Mouse (Mus musculus): Measurements from ENCODE around the gene Grb2. TPM values are rescaled to one million over a fixed set of nuclear protein-coding genes. Genes with fewer than 3 reads are reported as not detected.

Grb2 gene
- polyA plus RNA-seq, 1 experiment = 42.6 TPM

DNA sequence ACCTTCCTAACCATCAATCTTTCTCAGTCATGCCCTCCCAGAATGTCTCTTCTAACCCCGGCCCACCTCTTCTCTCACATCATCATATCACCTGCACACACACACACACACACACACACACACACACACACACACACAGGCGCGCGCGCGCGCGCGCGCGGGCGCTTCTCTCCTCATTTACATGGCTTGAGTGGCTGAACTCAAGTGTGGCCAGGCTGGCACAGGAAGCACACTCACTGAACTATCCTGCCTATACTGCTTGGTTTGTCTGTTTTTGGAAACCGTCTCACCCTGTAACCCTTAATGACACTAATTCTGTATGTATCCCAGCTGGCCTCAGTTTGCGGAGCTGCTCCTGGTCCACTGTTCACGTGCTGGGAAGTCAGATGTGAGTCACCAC is 107.7 kb downstream of the Grb2 start:
- Histone ChIP-seq H3K36me3 (ENCODE audit: control insufficient read depth, insufficient read depth, low read length) (no peaks in the 10 kb centered on the region), H3K27ac (ENCODE audit: insufficient read depth, low read depth, low read length) (no peak overlapping the region), H3K4me1 (ENCODE audit: control insufficient read depth, insufficient read depth, low read length) (peaks cover 6% of the 10 kb centered on the region; the same call in 1 of the 2 replicates), H3K4me3 (ENCODE audit: insufficient read depth, low read depth, low read length) (no peak overlapping the region), H3K27me3 (replicated peaks; ENCODE audit: control insufficient read depth, insufficient read depth, low read length) (no peaks in the 10 kb centered on the region)
- WGBS = 89% methylated on average over 15 of the region's 15 CpGs
- no peak for TF ChIP-seq CTCF (conservative IDR thresholded peaks at IDR 0.05; ENCODE audit: insufficient read depth, insufficient read length, low read depth, low read length)
- TF ChIP-seq POLR2A (IDR thresholded peaks at IDR 0.05; ENCODE audit: low read depth, low read length) = no peak
- no peak for DNase-seq

DNA sequence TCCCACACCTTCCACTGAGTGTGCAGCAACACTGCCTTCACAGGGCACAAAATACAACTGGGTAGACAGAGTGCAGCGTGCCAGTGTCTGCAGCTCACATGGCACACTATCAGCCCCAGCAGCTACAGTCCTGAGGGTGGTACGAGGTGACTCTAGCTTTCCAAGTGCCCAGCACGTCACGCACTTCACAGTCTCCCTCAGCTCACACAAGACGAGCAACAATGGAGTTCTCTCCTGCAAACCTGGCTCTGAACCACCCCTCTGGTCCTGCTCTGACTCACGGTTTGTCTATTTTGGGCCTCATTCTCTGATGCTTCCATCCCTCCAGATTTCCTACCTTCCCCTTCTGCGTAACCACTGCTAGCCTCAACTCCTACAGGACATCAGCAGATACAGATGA is 108.7 kb downstream of the Grb2 start:
- Histone ChIP-seq H3K4me1 (ENCODE audit: control insufficient read depth, insufficient read depth, low read length) (peaks cover 6% of the 10 kb centered on the region; the same call in 1 of the 2 replicates), H3K27me3 (replicated peaks; ENCODE audit: control insufficient read depth, insufficient read depth, low read length) (no peaks in the 10 kb centered on the region), H3K27ac (ENCODE audit: insufficient read depth, low read depth, low read length) (no peak overlapping the region), H3K36me3 (ENCODE audit: control insufficient read depth, insufficient read depth, low read length) (no peaks in the 10 kb centered on the region), H3K4me3 (ENCODE audit: insufficient read depth, low read depth, low read length) (no peak overlapping the region)
- no peak for DNase-seq
- no peak for TF ChIP-seq POLR2A (IDR thresholded peaks at IDR 0.05; ENCODE audit: low read depth, low read length)
- no peak for TF ChIP-seq CTCF (conservative IDR thresholded peaks at IDR 0.05; ENCODE audit: insufficient read depth, insufficient read length, low read depth, low read length)
- 91% methylated on average over 7 of the region's 7 CpGs for WGBS

DNA sequence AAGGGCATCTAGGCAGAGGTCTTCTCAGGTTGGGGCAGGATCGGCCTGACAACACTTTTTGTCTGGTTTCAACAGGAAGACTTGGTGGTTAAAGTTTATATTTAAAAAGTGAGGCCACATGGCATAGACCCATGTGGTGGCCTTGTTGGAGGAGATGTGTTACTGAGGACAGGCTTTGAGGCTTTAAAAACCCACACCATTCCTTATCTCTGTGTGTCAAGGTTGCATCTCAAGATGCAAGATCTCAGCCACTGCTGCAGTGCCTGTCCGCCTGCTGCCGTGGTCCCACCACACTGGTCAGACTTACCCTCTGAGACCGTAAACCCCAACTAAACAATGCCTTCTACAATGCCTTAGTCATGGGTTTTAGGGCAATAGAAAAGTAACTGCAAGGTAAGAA is 110.1 kb downstream of the Grb2 start:
- no peak for TF ChIP-seq CTCF (conservative IDR thresholded peaks at IDR 0.05; ENCODE audit: insufficient read depth, insufficient read length, low read depth, low read length)
- TF ChIP-seq POLR2A (IDR thresholded peaks at IDR 0.05; ENCODE audit: low read depth, low read length) = no peak
- 94% methylated on average over 4 of the region's 4 CpGs for WGBS
- no peaks in the 10 kb centered on the region for H3K36me3 ChIP-seq (ENCODE audit: control insufficient read depth, insufficient read depth, low read length)
- no peaks in the 10 kb centered on the region for H3K27me3 ChIP-seq (replicated peaks; ENCODE audit: control insufficient read depth, insufficient read depth, low read length)
- peaks cover 6% of the 10 kb centered on the region; the same call in 1 of the 2 replicates for H3K4me1 ChIP-seq (ENCODE audit: control insufficient read depth, insufficient read depth, low read length)
- DNase-seq = no peak
- no peak overlapping the region for H3K27ac ChIP-seq (ENCODE audit: insufficient read depth, low read depth, low read length)
- H3K4me3 ChIP-seq (ENCODE audit: insufficient read depth, low read depth, low read length) = no peak overlapping the region

DNA sequence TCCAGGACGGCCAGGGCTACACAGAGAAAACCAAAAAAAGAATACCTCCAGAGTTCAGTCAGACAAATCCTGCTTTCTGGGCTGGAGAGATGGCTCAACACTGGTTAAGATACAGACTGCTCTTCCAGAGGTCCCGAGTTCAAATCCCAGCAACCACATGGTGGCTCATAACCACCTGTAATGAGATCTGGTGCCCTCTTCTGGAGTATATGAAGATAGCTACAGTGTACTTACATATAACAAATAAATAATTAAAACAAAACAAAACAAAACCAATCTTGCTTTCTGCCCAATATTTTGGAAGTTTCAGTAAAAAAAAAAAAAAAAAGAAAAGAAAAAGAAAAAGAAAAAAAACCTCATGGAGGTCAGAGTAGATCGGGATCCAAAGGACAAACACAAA is 113.2 kb downstream of the Grb2 start:
- H3K36me3 ChIP-seq (ENCODE audit: control insufficient read depth, insufficient read depth, low read length) = no peaks in the 10 kb centered on the region
- no peak overlapping the region for H3K4me3 ChIP-seq (ENCODE audit: insufficient read depth, low read depth, low read length)
- WGBS = over 99% methylated on average over 3 of the region's 3 CpGs
- TF ChIP-seq CTCF (conservative IDR thresholded peaks at IDR 0.05; ENCODE audit: insufficient read depth, insufficient read length, low read depth, low read length) (no peak), POLR2A (IDR thresholded peaks at IDR 0.05; ENCODE audit: low read depth, low read length) (no peak)
- H3K27ac ChIP-seq (ENCODE audit: insufficient read depth, low read depth, low read length) = no peak overlapping the region
- H3K27me3 ChIP-seq (replicated peaks; ENCODE audit: control insufficient read depth, insufficient read depth, low read length) = no peaks in the 10 kb centered on the region
- H3K4me1 ChIP-seq (ENCODE audit: control insufficient read depth, insufficient read depth, low read length) = no peaks in the 10 kb centered on the region
- DNase-seq = no peak

Other genes starting within 250 kb of the Grb2 start
- gene Slc16a5, start 246.1 kb downstream of the Grb2 start, polyA plus RNA-seq (2012; rRNA removed) = 31.1 and 42.8 TPM in 2 replicates
- gene Armc7, start 232.9 kb downstream of the Grb2 start, polyA plus RNA-seq (2012; rRNA removed) = 6.8 and 7.3 TPM in 2 replicates
- 47.6 and 50.5 TPM in 2 replicates for gene Nt5c, start 216.7 kb downstream of the Grb2 start, polyA plus RNA-seq (2012; rRNA removed)
- 62.9 and 64.9 TPM in 2 replicates for gene Jpt1, start 194.2 kb downstream of the Grb2 start, polyA plus RNA-seq (2012; rRNA removed)
- gene Sumo2, start 172.3 kb downstream of the Grb2 start, polyA plus RNA-seq (2012; rRNA removed) = 48.4 and 85.2 TPM in 2 replicates
- gene Nup85, start 144.2 kb downstream of the Grb2 start, polyA plus RNA-seq (2012; rRNA removed) = 32.9 and 33.5 TPM in 2 replicates
- gene Mrps7, start 104.7 kb downstream of the Grb2 start, polyA plus RNA-seq (2012; rRNA removed) = 51.7 and 53.1 TPM in 2 replicates
- 16.9 and 17.7 TPM in 2 replicates for gene Gga3, start 104.5 kb downstream of the Grb2 start, polyA plus RNA-seq (2012; rRNA removed)
- 138 and 144 TPM in 2 replicates for gene Mif4gd, start 95.6 kb downstream of the Grb2 start, polyA plus RNA-seq (2012; rRNA removed)
- 144 and 172 TPM in 2 replicates for gene Slc25a19, start 80.3 kb downstream of the Grb2 start, polyA plus RNA-seq (2012; rRNA removed)
- gene Tmem94, start 56.8 kb upstream of the Grb2 start, polyA plus RNA-seq (2012; rRNA removed) = 77.1 and 97.8 TPM in 2 replicates
- 36.9 and 46.7 TPM in 2 replicates for gene Caskin2, start 105.0 kb upstream of the Grb2 start, polyA plus RNA-seq (2012; rRNA removed)
- 36.4 and 43.4 TPM in 2 replicates for gene Tsen54, start 106.1 kb upstream of the Grb2 start, polyA plus RNA-seq (2012; rRNA removed)
- gene Llgl2, start 115.5 kb upstream of the Grb2 start, polyA plus RNA-seq (2012; rRNA removed) = 153 and 166 TPM in 2 replicates
- gene Myo15b, start 149.8 kb upstream of the Grb2 start, polyA plus RNA-seq (2012; rRNA removed) = 104 and 132 TPM in 2 replicates
- gene Smim5, start 191.4 kb upstream of the Grb2 start, polyA plus RNA-seq (2012; rRNA removed) = 26.1 and 26.7 TPM in 2 replicates
- 5.0 and 5.7 TPM in 2 replicates for gene Smim6, start 203.4 kb upstream of the Grb2 start, polyA plus RNA-seq (2012; rRNA removed)
- gene Sap30bp, start 224.7 kb upstream of the Grb2 start, polyA plus RNA-seq (2012; rRNA removed) = 20.5 and 24.1 TPM in 2 replicates
- 16.9 and 18.8 TPM in 2 replicates for gene Recql5, start 224.9 kb upstream of the Grb2 start, polyA plus RNA-seq (2012; rRNA removed)